Mouse (Mus musculus) neutrophil, adult 83 days (primary cell): ENCODE data around the gene Olfr77. TPM values are rescaled to one million over a fixed set of nuclear protein-coding genes. Genes with fewer than 3 reads are reported as not detected.

Experiments used
- total RNA-seq, 2 experiments: library from RNA; stranded (reverse); gene quantifications; one replicate each; pipeline ENCODE4 v1.2.4; 2023

The Olfr77 gene
- not detected for total RNA-seq

DNA sequence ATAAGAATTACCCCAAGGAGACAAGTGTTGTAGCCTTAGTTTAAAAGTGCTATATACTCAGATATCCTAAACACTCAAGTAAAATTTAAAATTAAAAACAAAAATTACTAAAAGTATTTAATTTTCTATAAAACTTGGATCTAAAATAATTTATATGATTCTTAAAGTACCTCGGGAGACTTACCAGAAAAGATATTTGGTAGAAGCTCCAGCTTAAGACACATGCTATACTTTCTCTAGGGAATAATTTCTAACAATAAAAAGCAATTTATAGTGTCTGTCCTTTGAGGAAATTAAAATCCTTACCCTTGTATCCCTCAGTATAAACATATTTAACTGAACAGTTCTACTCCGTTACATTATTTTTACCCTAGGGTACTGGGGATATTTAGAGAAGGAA is at the start of gene Olfr77:
Gene Olfr77 (plus strand): TSS at position 301 of the 400 bp plus-strand sequence.

DNA sequence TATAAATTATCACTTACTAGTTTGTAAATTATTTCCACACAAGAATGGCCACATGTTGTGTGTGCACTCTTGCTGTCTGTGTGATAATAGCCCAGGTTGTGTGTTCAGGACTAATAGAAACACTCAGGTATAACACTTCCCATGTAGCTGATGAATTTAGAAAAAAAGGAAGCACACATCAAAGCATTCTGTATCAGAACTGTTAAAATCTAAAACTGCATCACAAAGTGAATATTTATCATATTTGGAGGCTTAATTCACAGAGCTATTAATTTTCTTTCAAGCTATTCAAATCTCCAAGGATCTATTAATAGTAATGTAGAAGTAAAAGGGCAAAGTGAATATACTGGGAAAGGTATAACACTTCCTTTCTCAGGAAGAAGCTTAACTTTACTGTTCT is 28.8 kb upstream of the Olfr77 start, which contains the start of gene Olfr862:
Gene Olfr862 (minus strand): TSS at position 101 of the 400 bp plus-strand sequence.

Other genes starting within 250 kb of the Olfr77 start
- not detected for gene Olfr857, start 207.4 kb upstream of the Olfr77 start, total RNA-seq
- gene Olfr58, start 136.6 kb upstream of the Olfr77 start, total RNA-seq: not detected
- not detected for gene Olfr859, start 112.0 kb upstream of the Olfr77 start, total RNA-seq
- not detected for gene Olfr860, start 67.1 kb upstream of the Olfr77 start, total RNA-seq
- gene Olfr862, start 28.9 kb upstream of the Olfr77 start, total RNA-seq: not detected
- not detected for gene Olfr866, start 111.2 kb downstream of the Olfr77 start, total RNA-seq
- not detected for gene Olfr867, start 140.7 kb downstream of the Olfr77 start, total RNA-seq
- gene Olfr868, start 181.8 kb downstream of the Olfr77 start, total RNA-seq: not detected
- gene Olfr869, start 212.1 kb downstream of the Olfr77 start, total RNA-seq: not detected